12 mouse cellular contexts compared by ENCODE assay signal in genomic region chr14:54379571-54379970, GRCm38 (mm10).
"Had no signal": no experiment of that assay in that cellular context is flagged by ENCODE, and none has a peak within 500 bp of the region (broad histone marks: within the 10 kb centered on the region; RNA-seq: fewer than 3 reads in every experiment).

No protein-coding gene starts in this region.

- H3K4me2 ChIP-seq: liver, embryonic 11.5 days; liver, embryonic 15.5 days; midbrain, embryonic 13.5 days had no signal

- H3K27me3 ChIP-seq: liver, embryonic 15.5 days; midbrain, embryonic 13.5 days had no signal

- DNase-seq: kidney, adult 9 months; layer of hippocampus, adult 9-11 months; layer of hippocampus, postnatal 36 days; lung, adult 2 months; lung, postnatal 14 days; right cerebral cortex, postnatal 14 days; thymus, adult 18-20 months; thymus, postnatal 25 days had no signal

- H3K4me3 ChIP-seq: liver, embryonic 15.5 days; midbrain, embryonic 13.5 days had no signal

- ATAC-seq: hindbrain, postnatal 0 days; midbrain, embryonic 13.5 days had no signal

- H3K9ac ChIP-seq: liver, embryonic 15.5 days; midbrain, embryonic 13.5 days had no signal

- H3K9me3 ChIP-seq: liver, embryonic 15.5 days; midbrain, embryonic 13.5 days had no signal

- H3K4me1 ChIP-seq: midbrain, embryonic 13.5 days had no signal

- H3K36me3 ChIP-seq: liver, embryonic 15.5 days; midbrain, embryonic 13.5 days had no signal

- H3K27ac ChIP-seq: hindbrain, postnatal 0 days; liver, embryonic 15.5 days; midbrain, embryonic 13.5 days had no signal
